Comparison of ENCODE assay signal across 22 mouse cellular contexts in the genomic region with DNA sequence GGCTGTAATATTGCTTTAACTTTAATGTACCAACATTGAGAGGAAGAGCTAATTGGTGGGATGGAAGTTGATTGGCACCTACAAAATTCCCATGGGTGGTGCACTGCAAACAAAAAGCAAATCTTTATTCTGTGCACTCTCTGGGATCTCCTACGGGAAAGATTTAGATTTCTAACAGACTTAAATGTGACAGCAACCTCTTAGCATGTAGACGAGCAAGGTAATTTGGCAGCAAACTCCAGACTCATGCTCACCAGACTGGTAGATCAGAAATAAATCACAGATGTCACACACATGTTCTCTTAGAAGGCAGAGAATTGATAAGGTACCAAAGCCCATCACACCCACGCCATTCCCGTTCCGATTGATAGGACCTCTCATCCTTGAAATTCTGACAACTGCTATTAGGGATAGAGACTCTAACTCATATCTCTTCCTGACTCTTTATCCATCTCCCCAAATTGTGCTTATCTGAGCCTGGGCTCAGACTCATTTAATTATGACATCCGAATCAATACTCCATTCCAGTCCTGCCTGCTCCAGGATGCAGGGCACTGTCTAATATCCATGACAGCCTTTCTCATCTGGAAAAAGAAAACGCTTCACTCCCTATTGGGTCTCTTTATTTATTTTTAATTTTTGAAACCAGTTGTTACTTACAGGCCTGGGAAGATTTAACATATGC.
DNase-seq lines count a peak whose midpoint lies in the region; ATAC-seq and TF ChIP-seq lines count a peak whose summit lies in the region.
"Had no signal": no experiment of that assay in that cellular context is flagged by ENCODE, and none has a peak within 500 bp of the region (broad histone marks: within the 10 kb centered on the region; RNA-seq: fewer than 3 reads in every experiment).

No protein-coding gene starts in this region.

- H3K27me3 ChIP-seq in forebrain, embryonic 13.5 days, result no peaks in the 10 kb centered on the region
- no peaks in the 10 kb centered on the region for H3K27me3 ChIP-seq in forebrain, embryonic 11.5 days (ENCODE audit: control insufficient read depth, insufficient read depth, low read length)
- no peaks in the 10 kb centered on the region for H3K27me3 ChIP-seq in midbrain, embryonic 11.5 days (ENCODE audit: control insufficient read depth, insufficient read depth, low read length)
- H3K27me3 ChIP-seq in midbrain, postnatal 0 days (ENCODE audit: insufficient read depth, low read length), result no peaks in the 10 kb centered on the region
- H3K27me3 ChIP-seq in forebrain, postnatal 0 days (ENCODE audit: insufficient read depth, low read length), result no peaks in the 10 kb centered on the region
- H3K27me3 ChIP-seq in midbrain, embryonic 16.5 days (ENCODE audit: control insufficient read depth, insufficient read depth, low read depth, low read length), result no peaks in the 10 kb centered on the region
- H3K27me3 ChIP-seq: embryonic facial prominence, embryonic 13.5 days; heart, embryonic 15.5 days; limb, embryonic 13.5 days; lung, embryonic 15.5 days had no signal

- H3K27ac ChIP-seq in forebrain, embryonic 13.5 days, result no peak overlapping the region
- no peak overlapping the region for H3K27ac ChIP-seq in forebrain, embryonic 11.5 days (ENCODE audit: low read depth, low read length)
- no peak overlapping the region for H3K27ac ChIP-seq in midbrain, embryonic 11.5 days (ENCODE audit: low read depth, low read length)
- no peak overlapping the region for H3K27ac ChIP-seq in midbrain, postnatal 0 days (ENCODE audit: low read depth, low read length)
- H3K27ac ChIP-seq in forebrain, postnatal 0 days (ENCODE audit: low read depth, low read length), result 0 out of 2 replicates have a peak overlapping the region, but pooled peaks have one; percentile 15
- H3K27ac ChIP-seq in midbrain, embryonic 16.5 days (ENCODE audit: low read length), result peak overlapping the region; percentile 49; the same call in 1 of the 2 replicates
- H3K27ac ChIP-seq: embryonic facial prominence, embryonic 13.5 days; heart, embryonic 10.5 days; heart, embryonic 15.5 days; limb, embryonic 13.5 days; lung, embryonic 15.5 days had no signal

- no peak for DNase-seq in forebrain, embryonic 11.5 days (ENCODE audit: low spot score)
- no peak for DNase-seq in midbrain, embryonic 11.5 days (ENCODE audit: low spot score, missing footprints)
- DNase-seq in midbrain, postnatal 0 days (ENCODE audit: low spot score), result no peak
- no peak for DNase-seq in forebrain, postnatal 0 days
- no peak for DNase-seq in spleen, postnatal 14 days (ENCODE audit: low spot score in 2 of 2)
- DNase-seq in left cerebral cortex, postnatal 4 days, result no peak
- DNase-seq: adrenal gland, postnatal 14 days; cerebellum, adult 18-20 months; cerebellum, postnatal 10 days; gastrocnemius, postnatal 14 days; kidney, adult 9 months; kidney, postnatal 10 days; layer of hippocampus, adult 9-11 months had no signal

- H3K36me3 ChIP-seq in forebrain, embryonic 13.5 days (ENCODE audit: poor library complexity, severe bottlenecking), result no peaks in the 10 kb centered on the region
- no peaks in the 10 kb centered on the region for H3K36me3 ChIP-seq in forebrain, embryonic 11.5 days (ENCODE audit: control insufficient read depth, insufficient read depth, low read length)
- no peaks in the 10 kb centered on the region for H3K36me3 ChIP-seq in midbrain, embryonic 11.5 days (ENCODE audit: control insufficient read depth, insufficient read depth, low read length)
- no peaks in the 10 kb centered on the region for H3K36me3 ChIP-seq in midbrain, postnatal 0 days (ENCODE audit: insufficient read depth, low read length)
- H3K36me3 ChIP-seq in forebrain, postnatal 0 days (ENCODE audit: insufficient read depth), result no peaks in the 10 kb centered on the region
- H3K36me3 ChIP-seq in midbrain, embryonic 16.5 days (ENCODE audit: control insufficient read depth, insufficient read depth, low read length), result no peaks in the 10 kb centered on the region
- H3K36me3 ChIP-seq: embryonic facial prominence, embryonic 13.5 days; heart, embryonic 10.5 days; heart, embryonic 15.5 days; limb, embryonic 13.5 days; lung, embryonic 15.5 days had no signal

- peak; percentile 36; the same call in 1 of the 2 replicates for ATAC-seq in forebrain, embryonic 13.5 days
- no peak for ATAC-seq in forebrain, embryonic 11.5 days (replicated peaks; ENCODE audit: low FRiP score)
- ATAC-seq in midbrain, embryonic 11.5 days (ENCODE audit: low FRiP score), result 0 out of 2 replicates have a peak, but pooled peaks have one; percentile 30
- ATAC-seq in midbrain, postnatal 0 days (ENCODE audit: low FRiP score), result no peak
- ATAC-seq in forebrain, postnatal 0 days, result peak; percentile 60; the same call in 1 of the 2 replicates
- ATAC-seq in midbrain, embryonic 16.5 days, result no peak
- ATAC-seq: intestine, postnatal 0 days had no signal

- no peak overlapping the region for H3K4me2 ChIP-seq in forebrain, embryonic 13.5 days
- no peak overlapping the region for H3K4me2 ChIP-seq in forebrain, embryonic 11.5 days (ENCODE audit: low read depth, low read length, severe bottlenecking)
- no peak overlapping the region for H3K4me2 ChIP-seq in midbrain, embryonic 11.5 days
- no peak overlapping the region for H3K4me2 ChIP-seq in midbrain, postnatal 0 days (ENCODE audit: low read depth, low read length, poor library complexity, severe bottlenecking)
- H3K4me2 ChIP-seq in forebrain, postnatal 0 days (ENCODE audit: low read depth), result no peak overlapping the region
- no peak overlapping the region for H3K4me2 ChIP-seq in midbrain, embryonic 16.5 days (ENCODE audit: low read length)
- H3K4me2 ChIP-seq: embryonic facial prominence, embryonic 13.5 days; heart, embryonic 15.5 days; limb, embryonic 13.5 days; liver, embryonic 11.5 days; lung, embryonic 15.5 days had no signal

- no peak for TF ChIP-seq CTCF in midbrain, postnatal 0 days (IDR thresholded peaks at IDR 0.05)
- no peak for TF ChIP-seq CTCF in forebrain, postnatal 0 days (IDR thresholded peaks at IDR 0.05; ENCODE audit: low read depth)

- WGBS in forebrain, embryonic 13.5 days, result 81% methylated on average over 7 of the region's 7 CpGs
- WGBS in forebrain, embryonic 11.5 days, result 90% methylated on average over 7 of the region's 7 CpGs
- WGBS in midbrain, embryonic 11.5 days, result 82% methylated on average over 7 of the region's 7 CpGs
- 54% methylated on average over 7 of the region's 7 CpGs for WGBS in midbrain, postnatal 0 days
- whole genome bisulfite sequencing in forebrain, postnatal 0 days, result 59% methylated on average over 7 of the region's 7 CpGs
- 58% methylated on average over 7 of the region's 7 CpGs for WGBS in midbrain, embryonic 16.5 days

- no peak overlapping the region for H3K4me3 ChIP-seq in forebrain, embryonic 13.5 days
- no peak overlapping the region for H3K4me3 ChIP-seq in forebrain, embryonic 11.5 days (ENCODE audit: low read depth, low read length)
- H3K4me3 ChIP-seq in midbrain, embryonic 11.5 days (ENCODE audit: low read depth, low read length), result no peak overlapping the region
- no peak overlapping the region for H3K4me3 ChIP-seq in midbrain, postnatal 0 days (ENCODE audit: low read depth, low read length)
- H3K4me3 ChIP-seq in forebrain, postnatal 0 days (ENCODE audit: low read depth, low read length), result no peak overlapping the region
- no peak overlapping the region for H3K4me3 ChIP-seq in midbrain, embryonic 16.5 days (ENCODE audit: low read depth, low read length)
- H3K4me3 ChIP-seq: embryonic facial prominence, embryonic 13.5 days; heart, embryonic 10.5 days; heart, embryonic 15.5 days; limb, embryonic 13.5 days; lung, embryonic 15.5 days had no signal

- intact Hi-C loops in left cerebral cortex, postnatal 4 days (cut with DNase I), result no loop called here

- H3K9me3 ChIP-seq in forebrain, embryonic 13.5 days (replicated peaks), result no peaks in the 10 kb centered on the region
- H3K9me3 ChIP-seq in forebrain, embryonic 11.5 days (ENCODE audit: control insufficient read depth, low read length), result no peaks in the 10 kb centered on the region
- H3K9me3 ChIP-seq in midbrain, embryonic 11.5 days (ENCODE audit: control insufficient read depth, low read length), result no peaks in the 10 kb centered on the region
- no peaks in the 10 kb centered on the region for H3K9me3 ChIP-seq in midbrain, postnatal 0 days (ENCODE audit: low read length)
- H3K9me3 ChIP-seq in forebrain, postnatal 0 days (ENCODE audit: low read length), result no peaks in the 10 kb centered on the region
- H3K9me3 ChIP-seq in midbrain, embryonic 16.5 days (replicated peaks; ENCODE audit: control insufficient read depth, low read length, poor library complexity, severe bottlenecking), result no peaks in the 10 kb centered on the region
- H3K9me3 ChIP-seq: embryonic facial prominence, embryonic 13.5 days; heart, embryonic 10.5 days; heart, embryonic 15.5 days; limb, embryonic 13.5 days; lung, embryonic 15.5 days had no signal

- no peaks in the 10 kb centered on the region for H3K4me1 ChIP-seq in forebrain, embryonic 13.5 days
- H3K4me1 ChIP-seq in forebrain, embryonic 11.5 days (replicated peaks; ENCODE audit: control insufficient read depth, insufficient read depth, low read length), result no peaks in the 10 kb centered on the region
- no peaks in the 10 kb centered on the region for H3K4me1 ChIP-seq in midbrain, embryonic 11.5 days (ENCODE audit: control insufficient read depth, insufficient read depth, low read length)
- no peaks in the 10 kb centered on the region for H3K4me1 ChIP-seq in midbrain, postnatal 0 days (ENCODE audit: insufficient read depth, low read length)
- H3K4me1 ChIP-seq in forebrain, postnatal 0 days (ENCODE audit: insufficient read depth), result no peaks in the 10 kb centered on the region
- H3K4me1 ChIP-seq in midbrain, embryonic 16.5 days (ENCODE audit: control insufficient read depth, insufficient read depth, low read length), result peaks cover 9% of the 10 kb centered on the region
- H3K4me1 ChIP-seq: limb, embryonic 13.5 days had no signal

- H3K9ac ChIP-seq in forebrain, embryonic 13.5 days, result no peak overlapping the region
- H3K9ac ChIP-seq in forebrain, embryonic 11.5 days (ENCODE audit: low read length), result no peak overlapping the region
- H3K9ac ChIP-seq in midbrain, embryonic 11.5 days (ENCODE audit: low read length), result no peak overlapping the region
- H3K9ac ChIP-seq in midbrain, postnatal 0 days (replicated peaks; ENCODE audit: low read length, poor library complexity, severe bottlenecking), result no peak overlapping the region
- H3K9ac ChIP-seq in forebrain, postnatal 0 days, result no peak overlapping the region
- H3K9ac ChIP-seq in midbrain, embryonic 16.5 days (ENCODE audit: low read depth, low read length), result no peak overlapping the region
- H3K9ac ChIP-seq: embryonic facial prominence, embryonic 13.5 days; heart, embryonic 15.5 days; limb, embryonic 13.5 days; lung, embryonic 15.5 days had no signal

Comparison
In these comparisons a context has a peak if more than half of its experiments do, and no peak if none do; other contexts are left out.
1. ATAC-seq: peak in forebrain, embryonic 13.5 days (single experiment), midbrain, embryonic 11.5 days (single experiment) and forebrain, postnatal 0 days (single experiment); none in forebrain, embryonic 11.5 days (single experiment), midbrain, postnatal 0 days (single experiment) and midbrain, embryonic 16.5 days (single experiment).
2. H3K27ac ChIP-seq: peak in forebrain, postnatal 0 days (single experiment) and midbrain, embryonic 16.5 days (single experiment); none in forebrain, embryonic 13.5 days (single experiment), forebrain, embryonic 11.5 days (single experiment), midbrain, embryonic 11.5 days (single experiment) and midbrain, postnatal 0 days (single experiment).